Mouse (Mus musculus) layer of hippocampus, postnatal 14 days (tissue): ENCODE data around the gene Galnt12. TPM values are rescaled to one million over a fixed set of nuclear protein-coding genes. Genes with fewer than 3 reads are reported as not detected.

Experiments
- DNase-seq, 2 experiments: peaks; one replicate each; pipeline ENCODE4 v3.0.0; 2021 to 2022; ENCODE audit warnings: low spot score in 2 of 2, mixed read lengths in 1 of 2
- total RNA-seq, 2 experiments: library from RNA; stranded (reverse); gene quantifications; 2 replicates each; pipeline ENCODE4 v1.2.3; 2021

Galnt12 gene
- total RNA-seq, 2 experiments from 2014 or later: 0.92 to 0.95 TPM

DNA sequence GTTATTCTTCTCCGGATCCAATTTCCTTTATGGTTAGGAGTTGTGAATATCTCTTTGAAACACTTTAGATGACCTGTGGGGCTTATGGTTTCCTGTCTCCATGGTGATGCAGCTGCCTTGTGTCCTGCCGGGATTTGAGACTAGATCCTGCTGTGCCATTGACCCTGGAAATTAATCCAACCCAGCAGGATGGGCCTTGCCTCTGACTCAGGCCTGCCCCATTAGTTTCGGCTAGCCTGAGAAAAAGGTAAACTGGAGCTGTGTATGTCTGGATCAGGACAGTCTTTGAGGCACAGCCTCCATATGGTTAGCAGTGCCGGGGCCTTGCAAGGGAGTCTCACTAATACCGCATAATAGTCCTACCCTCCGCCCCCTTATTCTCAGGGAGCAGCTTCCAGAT, 1.9 kb downstream of the Galnt12 start:
- no peak for DNase-seq

DNA sequence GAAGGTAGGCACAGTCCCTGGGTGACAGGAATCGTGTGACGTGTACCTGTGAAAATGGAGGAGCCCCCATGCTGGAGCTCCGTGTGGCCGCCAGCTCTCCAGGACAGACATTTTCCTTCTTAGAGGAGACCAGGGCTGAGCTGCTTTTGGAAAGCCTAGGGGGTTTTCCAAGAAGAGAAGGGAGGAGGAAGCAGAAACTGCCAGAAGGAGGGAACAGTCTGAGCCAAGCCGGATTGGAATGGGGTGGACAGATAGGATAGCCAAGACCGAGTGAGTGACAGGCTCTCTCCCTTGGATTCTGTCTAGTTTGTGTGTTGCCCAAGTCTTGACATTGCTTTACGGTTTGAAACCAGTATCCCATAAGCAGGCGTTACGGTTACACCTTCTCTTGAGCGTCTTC, 11.9 kb downstream of the Galnt12 start:
- no peak for DNase-seq

DNA sequence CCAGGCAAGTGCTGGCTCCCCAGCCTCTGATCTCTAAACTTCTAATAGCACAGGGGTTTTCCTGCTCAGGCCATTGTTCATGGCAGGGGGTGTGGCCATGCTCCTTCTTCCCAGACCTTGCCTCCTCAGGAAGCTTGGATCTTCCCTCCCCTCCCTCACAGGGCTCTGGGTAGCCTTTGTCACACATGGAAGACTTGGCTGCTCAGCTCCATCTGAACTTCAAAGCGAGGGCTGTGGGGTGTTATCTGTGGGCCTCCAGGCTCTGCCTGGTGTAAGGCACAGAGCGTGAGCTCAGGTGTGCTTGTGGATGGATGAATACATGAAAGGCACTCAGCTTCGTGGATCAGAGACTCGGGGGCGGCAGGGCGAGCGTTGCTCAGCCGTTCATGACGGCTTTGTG, 20.2 kb downstream of the Galnt12 start:
- no peak for DNase-seq

DNA sequence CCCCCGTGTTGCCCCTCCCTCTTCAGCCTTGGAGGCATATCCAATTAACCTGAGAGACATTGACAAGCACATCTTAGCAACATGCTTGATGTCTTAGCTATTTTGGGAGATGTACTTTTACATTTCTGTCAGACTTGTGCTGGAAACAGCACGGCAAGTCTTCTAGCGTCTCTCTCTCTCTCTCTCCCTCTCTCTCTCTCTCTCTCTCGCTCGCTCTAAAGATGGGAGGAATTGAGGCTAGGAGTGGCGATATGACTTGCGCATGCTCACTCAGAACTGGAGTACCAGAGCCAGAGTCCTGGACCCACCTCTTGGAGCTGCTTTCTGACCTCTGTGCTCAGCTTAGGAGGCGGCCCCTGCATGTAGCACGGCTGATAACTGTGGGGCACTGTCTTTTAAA, 20.9 kb downstream of the Galnt12 start:
- DNase-seq: no peak

DNA sequence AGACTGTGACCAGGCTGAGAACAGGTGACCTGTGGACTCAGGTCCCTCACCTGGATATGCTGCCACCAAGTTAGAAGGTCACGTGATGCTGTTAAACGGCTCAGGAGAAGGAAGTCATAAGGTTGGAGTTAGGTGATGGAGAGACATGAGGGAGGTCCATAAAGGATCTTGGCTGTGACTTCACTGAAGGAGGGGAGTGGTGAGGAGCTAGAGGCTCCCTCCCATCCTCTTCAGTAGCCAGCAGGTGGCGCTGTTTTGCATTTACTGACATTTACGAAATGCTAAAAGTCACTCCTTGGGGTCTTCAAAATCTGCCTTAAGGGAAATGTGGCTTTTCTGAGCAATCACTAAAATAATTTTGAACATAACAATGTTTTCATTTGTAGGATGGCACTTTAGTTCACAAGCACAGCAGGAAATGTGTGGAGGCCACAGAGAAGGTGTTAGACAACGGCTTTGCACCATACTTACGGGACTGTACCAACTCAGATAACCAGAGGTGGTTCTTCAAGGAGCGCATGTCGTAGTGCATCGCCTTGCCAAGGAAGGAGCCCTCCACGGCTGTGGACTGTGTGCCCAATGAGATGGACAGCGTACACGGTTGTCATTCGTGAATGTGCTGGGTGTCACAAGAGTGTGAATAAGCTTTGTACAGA, 30.5 kb downstream of the Galnt12 start:
- peak; percentile 65 to 72 for DNase-seq

DNA sequence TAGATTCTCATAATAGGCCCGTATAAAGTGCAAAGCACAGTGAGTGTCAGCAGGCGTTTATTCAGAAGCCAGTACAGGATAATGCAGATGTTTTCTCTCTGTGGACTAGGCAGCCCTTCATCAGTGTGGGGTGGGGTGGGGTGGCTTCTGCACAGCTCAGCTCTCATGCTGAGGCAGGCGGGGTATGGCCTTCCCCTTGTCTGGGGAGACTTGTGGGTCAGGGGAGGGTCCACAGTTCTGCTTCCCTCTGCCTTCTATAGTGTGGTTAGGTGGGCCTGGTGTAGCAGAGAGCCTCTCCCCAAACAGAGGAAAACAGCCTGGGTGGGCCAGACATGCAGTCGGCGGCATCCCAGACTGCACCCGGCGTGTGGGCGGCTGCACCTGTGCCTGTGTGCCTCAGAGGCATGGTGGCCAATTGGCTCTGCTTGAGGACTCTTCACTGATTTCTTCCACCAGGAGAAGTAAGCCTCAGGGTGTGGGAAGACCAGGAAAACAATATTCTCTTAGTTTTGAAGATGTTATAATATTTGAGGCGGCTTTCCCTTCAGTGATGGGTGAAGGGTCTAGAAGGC, 32.5 kb downstream of the Galnt12 start:
- peak; percentile 52 to 54 for DNase-seq

DNA sequence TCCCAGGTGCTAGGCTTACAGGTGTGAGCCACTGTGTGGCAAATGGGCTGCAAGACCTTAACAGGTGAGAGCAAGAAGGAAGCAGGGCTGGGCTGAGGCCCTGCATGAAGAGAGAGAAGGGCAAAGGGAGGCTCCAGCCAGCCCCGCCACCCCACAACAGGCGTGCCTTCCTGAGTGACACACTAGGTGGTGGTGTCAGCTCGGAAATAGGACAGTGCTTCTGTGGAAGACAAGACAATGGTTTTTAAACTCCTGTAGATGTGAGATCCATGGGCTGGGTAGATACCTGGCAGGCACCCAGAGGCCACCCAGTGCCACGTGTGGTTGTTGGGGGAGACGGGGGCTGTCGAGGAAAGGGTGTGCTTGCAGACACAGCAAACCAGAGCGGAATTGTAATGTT, 36.8 kb downstream of the Galnt12 start:
- peak; percentile 37 to 46 for DNase-seq

DNA sequence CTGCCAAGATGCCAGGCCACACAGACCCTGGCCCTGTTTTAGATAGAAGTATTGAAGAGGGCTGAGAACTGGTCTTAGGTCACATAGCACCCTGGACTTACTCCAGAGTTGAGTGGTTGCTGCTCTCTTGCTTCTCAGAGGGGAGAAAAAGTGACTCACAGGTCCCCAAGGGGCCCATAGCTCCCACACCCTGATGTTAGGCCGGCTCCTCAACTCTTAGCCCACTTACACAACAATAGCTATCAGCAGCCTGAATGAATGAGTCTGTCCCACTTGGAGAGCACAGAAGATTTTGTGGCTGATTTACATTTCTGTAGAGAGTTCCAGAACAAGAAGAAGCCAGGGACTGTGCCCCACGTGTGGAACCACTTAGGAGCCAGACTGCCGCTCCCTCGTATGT, 37.9 kb downstream of the Galnt12 start:
- DNase-seq: no peak

DNA sequence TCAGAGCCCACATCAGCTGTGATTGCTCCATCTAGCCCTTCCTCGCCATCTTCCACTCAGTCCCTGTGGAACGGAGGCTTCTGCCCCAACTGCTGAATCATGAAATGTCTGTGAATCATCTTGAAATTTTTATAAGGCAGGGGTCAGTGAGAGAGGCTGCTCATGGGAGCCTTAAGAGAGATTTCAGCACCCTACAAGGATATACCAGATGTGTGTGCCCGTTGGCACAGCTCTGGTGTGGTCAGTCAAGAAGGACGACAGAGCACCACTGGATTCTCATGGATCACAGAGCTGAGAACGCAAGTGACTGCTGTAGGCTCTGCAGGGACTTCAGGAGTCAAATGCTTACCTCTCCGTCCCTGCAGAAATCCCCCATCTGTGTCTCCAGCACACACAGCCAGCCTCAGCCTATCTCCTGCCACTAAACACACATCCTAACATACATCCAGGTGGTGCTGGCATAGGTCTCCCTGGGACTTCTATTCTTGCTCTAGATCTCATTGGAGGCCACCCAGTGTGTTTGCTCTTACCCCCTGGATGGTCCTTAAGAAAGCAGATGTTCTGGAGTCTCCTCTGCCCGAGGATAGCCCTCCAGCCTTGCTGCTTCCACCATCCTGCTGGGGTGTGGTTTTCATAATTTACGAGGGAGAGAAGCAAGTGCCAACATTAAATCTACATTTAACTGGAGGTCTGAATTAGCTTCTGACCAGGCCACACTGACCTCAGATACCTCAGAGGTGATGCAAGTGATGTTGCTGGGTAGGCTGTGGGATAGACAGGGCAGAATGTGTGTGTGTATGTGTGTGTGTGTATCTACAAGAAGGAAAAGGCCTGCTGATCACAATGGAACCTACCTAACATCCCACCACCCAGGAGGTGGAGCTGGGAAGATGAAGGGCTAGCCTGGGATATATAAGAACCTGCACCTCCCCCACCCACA, 38.7 kb downstream of the Galnt12 start:
- no peak for DNase-seq

DNA sequence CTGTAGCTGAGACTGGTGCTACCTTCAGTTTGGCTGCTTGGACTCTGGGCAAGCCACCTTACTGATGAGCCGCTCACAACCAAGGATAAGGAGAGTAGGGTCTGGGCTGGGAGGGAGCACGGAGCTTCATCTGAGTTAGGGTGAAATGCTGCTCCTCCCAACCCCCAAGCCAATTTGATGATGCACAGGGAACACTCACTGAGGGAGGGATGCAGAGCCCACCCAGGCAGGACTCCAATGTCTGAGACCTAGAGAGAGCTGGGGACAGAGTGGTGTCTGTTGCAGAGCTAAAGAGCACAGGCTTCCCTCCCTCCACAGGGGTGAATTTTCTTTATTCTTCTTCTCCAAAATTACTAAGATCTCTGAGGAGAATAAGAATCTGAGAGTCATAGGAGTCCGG, 40.2 kb downstream of the Galnt12 start:
- no peak for DNase-seq

DNA sequence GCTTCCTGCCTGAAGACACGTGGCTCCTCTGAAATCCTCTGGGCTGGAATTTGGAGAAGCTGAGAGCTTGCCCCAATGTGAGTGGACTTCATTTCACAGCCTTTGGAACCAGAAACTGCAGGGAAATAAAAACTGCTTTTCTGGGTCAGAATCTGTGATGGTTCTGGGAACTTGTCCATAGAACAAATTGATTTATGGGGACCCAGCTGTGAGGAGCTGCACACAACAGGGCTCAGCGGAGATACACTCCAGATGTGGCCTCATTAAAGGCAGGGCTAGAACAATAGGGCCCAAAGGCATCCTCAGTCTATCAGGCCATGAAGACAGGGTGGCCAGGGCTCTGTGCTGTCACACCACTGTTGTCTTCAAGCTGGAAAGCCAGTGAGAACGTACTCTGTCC, 40.7 kb downstream of the Galnt12 start:
- no peak for DNase-seq

DNA sequence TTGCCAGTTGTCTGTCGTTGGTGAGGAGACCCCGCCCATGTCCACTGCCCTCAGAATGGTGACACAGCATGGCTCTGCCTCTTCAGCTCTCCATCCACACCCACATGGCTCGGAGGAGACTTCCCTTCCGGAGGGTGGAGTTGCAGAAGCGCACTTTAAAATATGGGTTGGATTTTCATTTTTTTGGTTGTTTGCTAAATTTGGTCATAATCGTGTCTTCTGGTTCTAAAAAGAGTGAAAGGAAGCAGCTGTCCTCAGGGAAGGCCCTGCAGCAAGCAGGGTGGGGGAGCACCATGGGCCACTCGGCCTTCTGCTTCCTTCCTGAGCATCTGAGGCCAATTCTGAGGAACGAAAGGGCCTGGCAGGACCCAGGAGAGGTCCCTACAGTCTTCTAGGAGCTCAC, 45.0 kb downstream of the Galnt12 start:
- DNase-seq: no peak

DNA sequence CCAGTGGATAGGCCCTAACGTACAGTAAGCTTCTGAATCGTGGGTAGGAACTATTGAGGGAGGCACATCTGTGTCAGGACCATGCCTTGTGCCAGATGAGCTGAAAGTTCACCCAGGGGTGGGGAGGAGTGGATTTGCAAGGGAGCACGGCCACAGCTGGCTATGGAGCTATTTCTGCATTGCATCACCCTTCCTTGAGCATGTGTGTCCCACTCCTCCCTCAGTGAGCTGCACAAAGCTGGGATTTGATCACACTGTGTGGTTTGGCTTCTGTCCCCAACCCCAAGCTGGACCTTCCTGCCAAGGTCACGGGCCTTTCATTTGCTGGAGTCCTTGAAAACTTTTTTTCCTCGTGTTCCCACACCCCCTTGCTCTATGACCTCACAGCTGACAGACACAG, 45.8 kb downstream of the Galnt12 start:
- no peak for DNase-seq

DNA sequence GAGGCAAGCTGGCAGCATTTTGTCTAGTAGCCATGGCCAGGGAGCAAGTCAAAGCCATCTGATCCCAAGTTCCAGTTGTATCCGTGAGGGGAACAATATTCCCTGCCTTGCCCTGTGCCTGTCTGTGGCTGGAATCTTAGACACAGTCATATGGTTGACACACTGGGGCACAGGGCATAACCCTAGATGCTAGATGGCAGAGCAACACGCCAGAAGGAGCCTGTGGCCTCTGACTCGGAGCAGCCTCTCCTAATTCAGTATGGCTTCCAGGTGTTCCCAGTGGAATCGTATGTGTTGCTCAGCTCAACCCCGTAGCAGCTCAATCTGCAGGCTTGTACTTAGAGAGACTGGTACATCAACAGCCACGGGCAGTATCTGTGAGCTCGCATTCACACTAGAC, 46.7 kb downstream of the Galnt12 start:
- DNase-seq: no peak

DNA sequence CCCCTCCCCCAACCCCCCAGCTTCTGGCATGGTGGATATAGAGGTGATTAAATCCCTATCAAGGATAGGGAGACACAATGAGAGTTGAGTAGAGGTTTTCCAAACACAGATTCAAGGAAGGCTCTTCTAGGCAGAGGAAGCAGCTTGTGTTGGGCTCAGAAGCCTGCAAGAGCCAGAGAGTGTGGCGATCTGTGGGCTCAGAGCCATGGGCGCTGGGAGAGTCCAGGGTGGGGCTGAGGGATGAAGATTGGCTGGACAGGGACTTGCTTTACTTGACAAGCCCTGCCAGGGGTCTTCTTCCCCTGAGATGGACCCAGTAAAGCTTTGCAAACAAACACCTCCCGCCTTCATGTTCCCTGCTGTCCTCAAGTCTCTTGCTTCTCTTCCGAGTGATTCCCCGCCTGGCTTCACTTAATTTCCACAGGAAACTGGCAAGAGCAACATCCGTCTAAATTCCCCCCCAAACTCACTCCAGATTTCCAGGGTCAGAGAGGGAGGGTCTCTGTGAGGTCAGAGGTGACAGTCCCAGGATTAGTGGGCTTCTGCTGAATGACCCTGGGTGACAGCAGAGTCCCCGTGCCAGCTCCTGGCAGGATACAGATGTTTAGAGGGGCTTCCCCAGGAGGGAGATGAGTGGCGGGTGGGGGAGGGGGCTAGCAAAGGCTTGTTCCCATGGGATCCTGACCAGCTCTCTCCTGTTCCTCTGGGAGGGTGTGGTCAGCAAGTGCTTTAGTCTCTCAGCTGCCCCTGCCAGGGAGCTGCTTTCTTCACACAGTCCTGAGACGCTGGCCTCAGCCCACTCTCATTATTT, 47.5 kb downstream of the Galnt12 start:
- DNase-seq: no peak

DNA sequence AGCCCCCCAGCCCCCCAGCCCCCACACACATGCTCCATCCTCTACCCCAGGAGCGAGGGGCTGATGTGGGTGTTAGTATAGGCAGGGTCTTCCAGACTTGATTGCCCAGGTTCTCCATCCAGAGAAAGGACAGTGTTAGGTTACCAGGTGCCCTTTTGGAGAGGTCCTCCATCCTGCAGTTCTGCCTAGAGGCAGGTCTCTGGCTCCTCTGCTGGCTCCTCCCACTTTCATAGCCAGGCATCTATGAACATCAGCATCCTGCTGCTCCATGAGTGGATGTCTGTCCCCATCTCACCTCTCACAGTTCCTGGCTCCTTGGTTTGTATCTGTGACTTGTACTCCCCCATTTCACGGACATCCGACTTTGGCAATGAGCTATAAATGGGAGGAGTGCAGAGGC, 48.6 kb downstream of the Galnt12 start:
- no peak for DNase-seq

DNA sequence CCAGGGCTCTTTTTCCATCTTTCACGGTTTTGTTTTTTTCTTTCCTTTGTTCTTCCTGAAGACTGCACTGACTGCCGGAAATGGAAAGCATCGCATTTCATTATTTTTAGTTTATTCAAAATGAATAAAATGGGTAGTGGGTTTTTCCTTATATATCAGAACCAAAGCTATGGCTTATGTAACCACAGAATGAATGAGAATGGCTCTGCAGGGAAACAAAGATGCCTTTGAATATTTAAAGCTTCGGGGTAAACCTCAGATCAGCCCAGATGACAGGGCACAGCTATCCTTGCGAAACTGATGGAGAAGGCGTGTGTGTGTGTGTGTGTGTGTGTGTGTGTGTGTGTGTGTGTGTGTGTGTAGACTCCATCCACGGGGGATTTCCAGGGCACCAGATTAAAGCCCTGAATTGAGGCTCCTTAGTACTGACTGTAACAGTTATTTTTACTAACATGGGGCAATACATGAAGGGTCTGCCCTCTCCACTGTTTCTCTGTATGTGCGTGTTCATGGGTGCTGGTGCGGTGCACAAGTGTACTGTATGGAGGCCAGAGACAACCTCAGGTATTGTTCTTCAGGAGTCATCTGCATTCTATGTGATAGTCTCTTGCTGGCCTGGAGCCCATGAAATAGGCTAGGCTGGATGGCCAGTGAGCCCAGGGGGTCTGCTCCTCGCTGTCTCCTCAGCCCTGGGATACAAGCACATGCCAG, 49.9 kb downstream of the Galnt12 start:
- DNase-seq: no peak

DNA sequence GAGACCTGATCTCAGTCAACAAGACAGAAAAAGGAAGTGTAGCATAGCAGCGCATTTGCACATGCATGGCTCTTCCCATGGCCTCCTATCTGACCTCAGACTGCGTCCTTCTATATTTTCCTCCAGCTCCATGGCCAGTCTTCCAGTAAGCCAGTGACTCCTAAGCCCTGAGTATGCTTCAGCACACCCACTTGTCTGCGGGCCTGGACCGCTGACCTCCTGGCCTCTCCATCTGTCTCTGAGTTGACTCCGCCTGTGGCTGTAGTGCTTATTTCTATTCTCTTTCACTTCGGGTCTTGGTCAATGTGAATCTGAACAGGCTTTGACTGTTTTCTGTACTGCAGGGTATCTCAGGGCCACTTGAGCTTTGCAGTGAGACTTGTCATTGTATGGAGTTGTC, 52.1 kb downstream of the Galnt12 start:
- no peak for DNase-seq

DNA sequence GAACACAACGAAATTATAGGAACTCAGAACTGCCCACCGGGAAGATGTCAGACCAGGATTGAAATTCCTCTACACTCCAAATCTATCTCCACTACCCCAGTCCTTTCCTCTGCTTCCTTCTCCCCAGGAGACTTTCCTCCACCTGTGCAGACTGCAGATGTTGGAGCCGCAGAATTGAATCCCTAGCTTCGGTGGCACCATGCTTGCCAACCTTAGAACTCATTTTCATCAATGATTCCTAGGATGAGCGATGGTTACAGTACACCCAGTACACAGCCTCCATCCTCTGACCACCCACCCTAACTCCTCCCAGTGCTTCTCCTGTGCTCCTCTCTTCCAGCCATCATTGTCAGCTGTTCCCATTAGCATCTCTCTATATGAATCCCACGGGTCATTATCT, 53.6 kb downstream of the Galnt12 start:
- DNase-seq: no peak

DNA sequence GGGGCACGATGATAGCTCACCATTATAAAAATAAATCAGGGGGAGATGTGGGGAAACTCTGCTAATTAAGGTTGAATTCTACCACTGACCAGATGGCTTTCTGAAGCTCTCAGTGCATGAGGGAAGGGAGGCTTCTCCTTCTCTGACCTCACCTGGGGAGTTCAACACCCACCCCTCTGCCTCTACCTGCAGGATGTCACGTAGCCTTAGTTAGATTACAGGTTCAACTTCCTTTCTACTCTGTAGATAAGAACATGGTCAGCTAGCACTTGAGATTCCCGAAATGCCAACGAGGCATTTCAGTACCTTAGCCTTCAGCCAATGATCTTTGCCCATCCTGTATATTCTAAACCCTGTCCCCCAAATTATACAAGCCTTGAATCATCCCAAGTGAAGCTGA, 54.9 kb downstream of the Galnt12 start:
- DNase-seq: no peak

DNA sequence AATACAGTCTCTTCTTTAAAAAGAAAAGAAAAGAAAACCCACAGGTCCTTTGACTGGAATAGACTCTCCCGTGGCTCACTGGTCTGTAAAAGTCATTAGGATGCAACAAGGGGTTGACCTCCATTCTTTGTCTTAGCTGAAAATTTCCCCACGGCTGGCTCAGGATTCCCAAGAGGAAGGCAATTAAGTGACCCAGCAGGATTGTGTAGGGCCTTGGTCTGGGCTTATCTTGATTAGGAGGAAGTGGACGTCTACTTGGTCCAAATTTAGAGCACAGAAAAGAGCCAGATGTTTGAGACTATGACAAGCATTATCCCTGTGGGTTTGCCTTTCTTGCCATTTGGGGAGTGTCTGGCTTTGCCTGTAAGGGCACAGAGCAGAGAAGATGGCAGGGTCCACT, 58.3 kb downstream of the Galnt12 start:
- DNase-seq: no peak
